Mouse (Mus musculus) limb, embryonic 10.5 days (tissue): ENCODE results near the gene Slc17a9. TPM values are rescaled to one million over a fixed set of nuclear protein-coding genes. Genes with fewer than 3 reads are reported as not detected.

Experiments used
- DNase-seq: peaks from one replicate; pipeline ENCODE4 v3.0.0-alpha.2; 2017; ENCODE audit warnings: low spot score
- H3K27ac ChIP-seq: fragments of 300-500 bp; sonication (generic); 2 replicates; pipeline ENCODE4 v1.5.1; 2016; ENCODE audit warnings: mild to moderate bottlenecking
- H3K27me3 ChIP-seq: fragments of 300-500 bp; sonication (generic); 2 replicates; pipeline ENCODE4 v1.6.1; 2016; ENCODE audit warnings: low read depth, mild to moderate bottlenecking; ENCODE audit not compliant: poor library complexity, severe bottlenecking
- H3K36me3 ChIP-seq: fragments of 300-500 bp; sonication (generic); 2 replicates; pipeline ENCODE4 v1.6.1; 2016; ENCODE audit warnings: mild to moderate bottlenecking, moderate library complexity
- H3K4me1 ChIP-seq: fragments of 300-500 bp; sonication (generic); 2 replicates; pipeline ENCODE4 v1.6.1; 2016
- H3K4me3 ChIP-seq: fragments of 300-500 bp; sonication (generic); 2 replicates; pipeline ENCODE4 v1.5.1; 2016; ENCODE audit warnings: mild to moderate bottlenecking, moderate library complexity
- H3K9me3 ChIP-seq: fragments of 300-500 bp; sonication (generic); replicated peaks from 2 replicates; pipeline ENCODE4 v1.6.1; 2016; ENCODE audit warnings: mild to moderate bottlenecking
- WGBS: fragments of 180-500 bp; shearing (Covaris S2); methylation state at CpG from one replicate; pipeline ENCODE4 v1.1.7; 2016; 5-methylcytosine and 5-hydroxymethylcytosine counted together
- polyA plus RNA-seq: library from polyadenylated mRNA; unstranded; fragments of >200 nt; fragmentation: Nextera tagmentation; extraction: Ambion mirVana; gene quantifications from 2 replicates; pipeline ENCODE4 v1.2.1, GENCODE M21; 2016

The Slc17a9 gene
- polyA plus RNA-seq, 1 experiment from 2014 or later, result 0.73 TPM

DNA sequence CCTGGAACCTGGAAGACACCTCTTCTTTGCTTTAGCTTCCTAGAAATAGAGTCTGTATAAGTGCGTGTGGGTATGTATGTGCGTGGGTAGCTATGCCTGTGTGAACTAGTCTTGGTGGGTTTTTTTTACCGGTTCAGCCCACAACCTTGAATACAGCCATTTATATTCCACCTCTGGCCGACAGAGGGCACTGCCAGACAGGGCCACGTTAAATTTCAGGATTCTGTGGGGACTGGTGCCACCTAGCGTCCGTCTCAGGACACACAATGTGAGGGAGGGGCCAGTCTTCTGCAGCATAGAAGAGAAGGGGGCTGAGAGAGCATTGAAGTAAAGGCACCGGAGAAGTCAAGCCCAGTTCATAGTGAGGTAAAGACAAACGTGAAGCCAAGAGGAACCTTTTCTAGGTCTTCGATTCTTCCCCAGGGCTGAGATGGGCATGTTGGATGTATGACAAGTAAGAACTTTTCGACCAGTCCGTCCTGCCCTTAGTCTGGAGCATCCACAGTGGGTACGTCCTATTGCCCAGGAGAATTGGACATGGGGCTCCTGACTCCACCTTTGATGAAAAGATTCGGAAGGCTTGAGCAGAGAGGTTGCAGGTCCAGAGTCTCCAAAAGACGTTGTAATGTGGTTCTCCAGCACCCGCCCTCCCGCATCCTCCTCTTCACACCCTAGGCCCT lies 20.3 kb downstream of the Slc17a9 start:
- H3K4me1 ChIP-seq, result no peaks in the 10 kb centered on the region
- no peak overlapping the region for H3K4me3 ChIP-seq
- peaks cover 7% of the 10 kb centered on the region; the same call in 1 of the 2 replicates for H3K27me3 ChIP-seq
- H3K27ac ChIP-seq, result no peak overlapping the region
- 37% methylated on average over 17 of the region's 17 CpGs for WGBS
- no peaks in the 10 kb centered on the region for H3K9me3 ChIP-seq
- DNase-seq, result peak; percentile 90
- no peaks in the 10 kb centered on the region for H3K36me3 ChIP-seq

DNA sequence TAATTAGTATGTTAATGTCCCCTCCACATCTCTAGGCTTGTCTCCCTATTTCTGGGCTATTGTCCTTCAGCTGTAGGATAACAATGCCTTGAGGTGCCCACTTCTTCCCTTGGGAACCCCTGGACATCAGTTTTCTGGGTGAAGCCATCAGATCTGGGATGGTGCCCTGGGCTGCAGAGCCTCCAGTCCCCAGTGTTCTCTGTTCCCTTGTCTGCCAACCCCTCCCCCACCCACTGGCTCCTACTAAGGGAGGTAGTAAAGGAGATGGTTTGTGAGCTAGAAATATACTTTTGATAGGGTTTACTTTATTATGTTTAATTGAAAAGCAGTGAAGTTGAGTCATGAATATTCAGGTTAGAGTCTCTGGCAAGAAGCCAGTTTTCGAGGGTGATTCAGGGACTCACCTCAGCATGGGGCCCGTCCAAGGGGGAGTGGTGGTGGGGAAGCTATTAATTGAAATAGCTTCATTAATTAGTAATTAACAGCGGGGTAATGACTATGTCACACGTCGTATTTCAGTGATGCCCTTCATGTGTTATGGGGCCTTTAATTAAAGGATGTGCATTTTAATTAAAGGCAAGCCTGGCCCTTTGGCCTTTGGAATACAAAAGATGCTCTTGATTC lies 21.6 kb downstream of the Slc17a9 start:
- no peak for DNase-seq
- H3K9me3 ChIP-seq, result no peaks in the 10 kb centered on the region
- no peak overlapping the region for H3K4me3 ChIP-seq
- no peak overlapping the region for H3K27ac ChIP-seq
- H3K36me3 ChIP-seq, result no peaks in the 10 kb centered on the region
- peaks cover 7% of the 10 kb centered on the region; the same call in 1 of the 2 replicates for H3K27me3 ChIP-seq
- H3K4me1 ChIP-seq, result no peaks in the 10 kb centered on the region
- WGBS, result 45% methylated on average over 5 of the region's 5 CpGs

DNA sequence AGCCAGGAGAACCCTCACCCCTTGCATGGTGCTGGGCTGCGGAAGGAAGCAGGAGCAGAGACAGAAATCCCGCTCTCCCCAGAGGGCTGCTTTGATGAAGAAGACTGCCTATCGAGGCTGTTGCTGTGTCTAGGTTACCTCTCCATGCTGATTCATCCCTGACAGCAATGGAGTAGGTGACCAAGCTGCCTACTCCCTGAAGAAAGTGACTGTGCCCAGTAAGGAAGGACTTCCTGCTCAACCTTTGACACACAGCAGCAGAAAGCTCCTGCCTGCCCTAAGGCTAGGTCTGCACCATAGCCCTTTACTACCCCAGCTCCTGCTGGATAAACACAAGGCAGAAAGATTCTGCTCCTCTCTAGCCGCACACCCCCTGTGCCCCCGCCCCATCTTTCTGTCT lies 23.8 kb downstream of the Slc17a9 start:
- Histone ChIP-seq H3K27me3 (peaks cover 7% of the 10 kb centered on the region; the same call in 1 of the 2 replicates), H3K27ac (no peak overlapping the region), H3K9me3 (no peaks in the 10 kb centered on the region), H3K4me1 (no peaks in the 10 kb centered on the region), H3K36me3 (no peaks in the 10 kb centered on the region), H3K4me3 (no peak overlapping the region)
- no peak for DNase-seq
- WGBS, result 53% methylated on average over 5 of the region's 5 CpGs

DNA sequence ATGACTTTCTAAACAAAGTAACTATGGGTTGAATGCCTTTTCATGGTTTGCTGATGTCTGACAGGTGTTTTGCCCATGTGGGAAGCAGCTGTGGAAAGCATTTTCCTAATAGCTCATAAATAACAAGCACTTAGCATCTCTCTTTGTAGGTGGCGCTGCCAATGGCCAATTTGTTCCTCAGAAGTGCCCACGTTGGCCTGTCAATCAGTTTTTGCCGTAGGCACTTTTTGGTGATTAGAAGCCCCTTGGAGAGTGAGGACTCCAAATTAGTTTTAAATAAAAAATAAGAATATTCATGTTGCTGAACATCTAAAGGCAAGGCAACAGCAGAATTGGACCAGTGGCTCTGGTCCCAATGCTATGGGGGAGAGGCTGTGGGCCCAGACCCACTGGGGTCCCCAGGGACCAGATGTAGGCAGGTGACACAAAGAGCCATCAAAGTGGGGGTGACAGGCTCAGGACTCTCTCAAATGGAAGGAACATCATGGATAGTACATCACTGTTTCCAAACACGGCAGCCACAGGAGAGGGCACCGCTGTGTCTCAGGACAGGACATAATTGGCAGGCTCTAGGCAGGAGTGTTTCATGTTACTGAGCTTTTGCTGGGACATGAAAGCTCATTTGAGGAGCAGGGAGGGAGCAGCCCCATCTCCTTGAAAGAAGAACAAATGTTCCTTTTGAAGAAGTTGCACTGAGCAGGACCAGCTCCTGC lies 30.1 kb downstream of the Slc17a9 start:
- no peak overlapping the region for H3K27ac ChIP-seq
- no peak overlapping the region for H3K4me3 ChIP-seq
- 73% methylated on average over 5 of the region's 5 CpGs for WGBS
- DNase-seq, result no peak
- peaks cover 8% of the 10 kb centered on the region; the same call in 1 of the 2 replicates for H3K27me3 ChIP-seq
- no peaks in the 10 kb centered on the region for H3K9me3 ChIP-seq
- H3K36me3 ChIP-seq, result no peaks in the 10 kb centered on the region
- H3K4me1 ChIP-seq, result no peaks in the 10 kb centered on the region

GRCm38 (mm10) chr2:180755896-180756295 lies 30.8 kb downstream of the Slc17a9 start:
- Histone ChIP-seq H3K9me3 (no peaks in the 10 kb centered on the region), H3K4me3 (no peak overlapping the region), H3K36me3 (no peaks in the 10 kb centered on the region), H3K27ac (no peak overlapping the region), H3K27me3 (peaks cover 8% of the 10 kb centered on the region; the same call in 1 of the 2 replicates), H3K4me1 (no peaks in the 10 kb centered on the region)
- DNase-seq, result peak; percentile 89
- WGBS, result 2% methylated on average over 8 of the region's 8 CpGs

DNA sequence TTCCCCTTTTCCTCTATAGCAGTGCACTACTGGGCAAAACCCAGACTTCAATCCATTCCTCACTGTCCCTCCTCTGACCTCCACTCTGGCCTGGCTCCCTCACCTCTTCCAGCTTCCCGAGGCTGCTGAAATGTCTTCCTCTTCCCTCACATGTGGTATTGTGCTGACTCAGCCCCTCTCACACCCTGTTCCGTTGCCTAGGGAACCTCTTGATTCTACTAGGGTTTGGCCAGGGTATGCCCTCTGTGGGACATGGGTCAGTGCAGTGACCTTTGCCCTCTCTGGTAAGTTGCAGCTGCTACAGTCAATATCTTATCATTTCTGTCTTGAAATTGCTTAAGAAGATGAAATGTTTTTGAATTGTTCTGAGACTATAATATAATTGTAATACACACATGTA lies 31.7 kb downstream of the Slc17a9 start:
- Histone ChIP-seq H3K27ac (no peak overlapping the region), H3K9me3 (no peaks in the 10 kb centered on the region), H3K27me3 (peaks cover 8% of the 10 kb centered on the region; the same call in 1 of the 2 replicates), H3K36me3 (no peaks in the 10 kb centered on the region), H3K4me1 (no peaks in the 10 kb centered on the region), H3K4me3 (no peak overlapping the region)
- DNase-seq, result no peak
- WGBS, result 34% methylated on average over 2 of the region's 2 CpGs

DNA sequence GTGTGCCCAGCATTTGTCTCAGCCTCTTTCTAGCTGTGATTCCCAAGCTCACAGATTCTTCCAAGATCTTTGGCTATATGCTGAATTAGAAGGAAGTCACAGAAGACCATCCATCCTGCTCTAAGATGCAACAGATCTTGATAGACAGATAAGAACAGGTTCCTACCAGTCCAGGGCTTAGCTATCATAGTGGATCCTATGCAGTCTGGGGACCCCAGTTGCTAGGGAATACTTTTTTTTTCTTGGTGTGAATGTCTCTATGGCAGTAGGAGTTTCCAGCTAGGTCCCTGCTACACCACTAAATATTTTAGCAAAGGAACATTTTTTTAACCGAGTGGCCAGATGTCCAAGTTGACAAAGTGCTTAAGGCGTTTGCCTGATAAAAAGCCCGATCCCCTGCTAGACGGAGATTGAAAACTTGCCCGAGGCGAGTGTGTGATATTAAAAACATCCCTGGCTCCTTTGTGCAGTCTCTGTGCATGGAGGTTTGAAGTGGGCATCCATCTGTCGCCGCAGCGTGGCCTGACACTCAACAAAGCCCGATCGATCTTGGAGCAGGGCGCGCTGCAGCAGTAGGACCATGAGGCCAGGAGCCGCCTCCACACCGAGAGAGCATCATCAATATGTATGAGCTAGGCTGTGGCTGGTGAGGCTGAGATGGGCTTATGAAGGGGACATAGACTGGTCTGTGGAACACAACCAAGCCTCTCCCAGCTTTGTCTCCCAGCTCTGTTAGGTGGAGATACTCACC lies 33.6 kb downstream of the Slc17a9 start:
- Histone ChIP-seq H3K9me3 (no peaks in the 10 kb centered on the region), H3K27me3 (peaks cover 8% of the 10 kb centered on the region; the same call in 1 of the 2 replicates), H3K27ac (no peak overlapping the region), H3K36me3 (no peaks in the 10 kb centered on the region), H3K4me3 (no peak overlapping the region), H3K4me1 (no peaks in the 10 kb centered on the region)
- WGBS, result 60% methylated on average over 15 of the region's 15 CpGs
- no peak for DNase-seq

DNA sequence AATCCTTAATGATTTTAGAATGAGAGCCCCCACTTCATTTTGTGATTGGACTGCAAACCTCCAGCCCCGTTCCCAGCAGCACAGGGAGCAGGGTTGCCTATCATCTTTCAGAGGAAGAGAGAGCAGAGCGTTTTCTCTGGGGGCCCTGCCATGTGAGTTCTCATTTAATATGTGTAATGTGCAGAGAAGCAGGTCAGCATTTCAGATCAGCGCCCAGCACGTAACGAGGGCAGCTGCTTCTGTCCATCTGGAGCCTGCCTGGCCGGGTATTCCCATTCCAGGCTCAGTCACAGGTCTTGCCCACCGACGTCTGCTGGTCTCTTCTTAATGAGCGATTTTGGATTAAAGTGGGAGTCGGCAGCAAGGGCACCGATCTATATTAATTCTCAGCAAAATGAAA lies 39.9 kb downstream of the Slc17a9 start:
- Histone ChIP-seq H3K9me3 (no peaks in the 10 kb centered on the region), H3K27ac (no peak overlapping the region), H3K4me3 (no peak overlapping the region), H3K27me3 (peaks cover 10% of the 10 kb centered on the region; the same call in 1 of the 2 replicates), H3K36me3 (no peaks in the 10 kb centered on the region), H3K4me1 (no peaks in the 10 kb centered on the region)
- WGBS, result 79% methylated on average over 11 of the region's 11 CpGs
- DNase-seq, result no peak

DNA sequence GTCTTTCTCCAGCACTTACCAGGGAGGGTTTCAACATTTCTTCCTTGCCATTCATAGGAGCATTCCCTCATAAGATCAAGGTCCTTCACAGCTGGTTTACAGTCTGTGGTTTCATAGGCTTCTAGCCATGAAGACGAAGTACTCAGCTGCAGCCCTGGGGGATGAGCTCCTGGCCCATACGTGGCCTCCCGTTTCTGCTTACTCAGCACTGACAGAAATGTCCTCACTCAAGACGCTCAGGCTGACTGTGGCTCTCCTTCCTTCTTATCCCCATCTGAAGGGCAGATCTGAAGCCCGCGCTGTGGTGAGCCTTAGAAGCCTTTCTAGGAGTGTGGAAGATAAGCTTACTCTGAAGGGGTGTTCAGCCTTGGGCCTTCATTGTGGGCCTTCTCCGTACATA lies 40.6 kb downstream of the Slc17a9 start:
- H3K27me3 ChIP-seq, result peaks cover 17% of the 10 kb centered on the region; the same call in 1 of the 2 replicates
- no peaks in the 10 kb centered on the region for H3K36me3 ChIP-seq
- no peak overlapping the region for H3K4me3 ChIP-seq
- 80% methylated on average over 7 of the region's 7 CpGs for WGBS
- DNase-seq, result no peak
- H3K9me3 ChIP-seq, result no peaks in the 10 kb centered on the region
- H3K4me1 ChIP-seq, result no peaks in the 10 kb centered on the region
- no peak overlapping the region for H3K27ac ChIP-seq

GRCm38 (mm10) chr2:180775223-180775622 lies 50.2 kb downstream of the Slc17a9 start:
- no peaks in the 10 kb centered on the region for H3K9me3 ChIP-seq
- peaks cover 99% of the 10 kb centered on the region for H3K27me3 ChIP-seq
- H3K36me3 ChIP-seq, result no peaks in the 10 kb centered on the region
- no peak overlapping the region for H3K4me3 ChIP-seq
- no peak overlapping the region for H3K27ac ChIP-seq
- 5% methylated on average over 12 of the region's 12 CpGs for WGBS
- peaks cover 12% of the 10 kb centered on the region for H3K4me1 ChIP-seq
- peak; percentile 38 for DNase-seq

GRCm38 (mm10) chr2:180775641-180776040 lies 50.6 kb downstream of the Slc17a9 start:
- H3K4me3 ChIP-seq, result peak overlapping the region; percentile 26; the same call in 1 of the 2 replicates

GRCm38 (mm10) chr2:180776793-180777192 lies 51.7 kb downstream of the Slc17a9 start, which contains the start of gene Bhlhe23:
Gene Bhlhe23, minus strand, starts transcription at chr2:180776900.
- H3K36me3 ChIP-seq, result no peaks in the 10 kb centered on the region
- peak within 1 kb of the TSS; percentile 26 for H3K4me3 ChIP-seq
- DNase-seq, result peak; percentile 39
- peaks cover 98% of the 10 kb centered on the region for H3K27me3 ChIP-seq
- H3K9me3 ChIP-seq, result no peaks in the 10 kb centered on the region
- H3K4me1 ChIP-seq, result peaks cover 12% of the 10 kb centered on the region
- no peak within 1 kb of the TSS for H3K27ac ChIP-seq
- WGBS, result 2% methylated on average over 28 of the region's 28 CpGs

More at GRCm38 (mm10) chr2:180775641-180776040, 50.6 kb downstream of the Slc17a9 start:
- no peak for DNase-seq
- Histone ChIP-seq H3K9me3 (no peaks in the 10 kb centered on the region), H3K27me3 (peaks cover 97% of the 10 kb centered on the region), H3K27ac (no peak overlapping the region), H3K4me1 (peaks cover 12% of the 10 kb centered on the region), H3K36me3 (no peaks in the 10 kb centered on the region)
- whole genome bisulfite sequencing, result 3% methylated on average over 15 of the region's 15 CpGs
